Mouse (Mus musculus) cortical plate, adult 2 months (tissue): ENCODE measurements around the gene Ankrd35. TPM values are rescaled to one million over a fixed set of nuclear protein-coding genes. Genes with fewer than 3 reads are reported as not detected.

Experiments
- H3K27ac ChIP-seq: fragments of 200-500 bp; 2 replicates; pipeline ENCODE4 v1.5.1; 2012; ENCODE audit warnings: low read length, control low read depth, inconsistent platforms; ENCODE audit not compliant: insufficient read depth
- H3K4me1 ChIP-seq: fragments of 200-500 bp; 2 replicates; pipeline ENCODE4 v1.6.1; 2011; ENCODE audit warnings: low read length; ENCODE audit not compliant: control insufficient read depth, insufficient read depth
- H3K4me3 ChIP-seq: fragments of 200-500 bp; 2 replicates; pipeline ENCODE4 v1.5.1; 2011; ENCODE audit warnings: mild to moderate bottlenecking, low read length, control low read depth; ENCODE audit not compliant: insufficient read depth
- CTCF ChIP-seq: fragments of 200-500 bp; IDR thresholded peaks from 2 replicates; pipeline ENCODE4 v1.5.1; 2011; ENCODE audit warnings: mild to moderate bottlenecking, control low read depth, low read length; ENCODE audit not compliant: insufficient read depth; ENCODE audit errors: extremely low read depth
- POLR2A ChIP-seq: fragments of 200-500 bp; IDR thresholded peaks from 2 replicates; pipeline ENCODE4 v1.6.1; 2011; ENCODE audit warnings: mild to moderate bottlenecking, low read length, control low read depth; ENCODE audit not compliant: insufficient read depth; ENCODE audit errors: extremely low read depth
- polyA plus RNA-seq: library from polyadenylated mRNA; depleted of rRNA; stranded (reverse); fragments of >200 nt; gene quantifications from 2 replicates; pipeline ENCODE4 v1.2.3, GENCODE M21; 2012

Ankrd35 gene
- polyA plus RNA-seq, 1 experiment: 7.8 TPM

- Histone ChIP-seq H3K27ac (no peak overlapping the region), H3K4me3 (no peak overlapping the region), H3K4me1 (peaks cover 3% of the 10 kb centered on the region; the same call in 1 of the 2 replicates)
- no peak for TF ChIP-seq CTCF
- no peak for TF ChIP-seq POLR2A
Measured at GRCm38 (mm10) chr3:96671519-96671918, 1.6 kb downstream of the Ankrd35 start.

GRCm38 (mm10) chr3:96673514-96673913 lies 3.6 kb downstream of the Ankrd35 start:
- H3K27ac ChIP-seq: no peak overlapping the region
- H3K4me1 ChIP-seq: peaks cover 3% of the 10 kb centered on the region; the same call in 1 of the 2 replicates
- TF ChIP-seq POLR2A (no peak), CTCF (no peak)
- H3K4me3 ChIP-seq: no peak overlapping the region

GRCm38 (mm10) chr3:96674442-96674841 lies 4.5 kb downstream of the Ankrd35 start:
- TF ChIP-seq CTCF (no peak), POLR2A (no peak)
- Histone ChIP-seq H3K27ac (no peak overlapping the region), H3K4me1 (peaks cover 3% of the 10 kb centered on the region), H3K4me3 (no peak overlapping the region)

GRCm38 (mm10) chr3:96675171-96675570 lies 5.2 kb downstream of the Ankrd35 start:
- Histone ChIP-seq H3K4me1 (peaks cover 1% of the 10 kb centered on the region), H3K4me3 (no peak overlapping the region)
- no peak for TF ChIP-seq POLR2A
- no peak for TF ChIP-seq CTCF

GRCm38 (mm10) chr3:96675690-96676089 lies 5.8 kb downstream of the Ankrd35 start:
- H3K4me1 ChIP-seq: no peaks in the 10 kb centered on the region; the same call in 1 of the 2 replicates
- H3K27ac ChIP-seq: no peak overlapping the region
- no peak for TF ChIP-seq CTCF
- no peak for TF ChIP-seq POLR2A
- no peak overlapping the region for H3K4me3 ChIP-seq

More at GRCm38 (mm10) chr3:96675171-96675570, 5.2 kb downstream of the Ankrd35 start:
- no peak overlapping the region for H3K27ac ChIP-seq

- no peaks in the 10 kb centered on the region; the same call in 1 of the 2 replicates for H3K4me1 ChIP-seq
- H3K27ac ChIP-seq: no peak overlapping the region
- no peak overlapping the region for H3K4me3 ChIP-seq
- TF ChIP-seq POLR2A (no peak), CTCF (no peak)
Measured at GRCm38 (mm10) chr3:96678456-96678855, 8.5 kb downstream of the Ankrd35 start.

- Histone ChIP-seq H3K4me3 (no peak overlapping the region), H3K27ac (no peak overlapping the region)
- no peak for TF ChIP-seq CTCF
- no peak for TF ChIP-seq POLR2A
Measured at GRCm38 (mm10) chr3:96679159-96679674, 9.3 kb downstream of the Ankrd35 start.

GRCm38 (mm10) chr3:96680269-96680956 lies 10.5 kb downstream of the Ankrd35 start:
- no peak for TF ChIP-seq CTCF
- TF ChIP-seq POLR2A: no peak
- Histone ChIP-seq H3K4me3 (no peak overlapping the region), H3K4me1 (no peaks in the 10 kb centered on the region; the same call in 1 of the 2 replicates), H3K27ac (no peak overlapping the region)

More at GRCm38 (mm10) chr3:96679159-96679674, 9.3 kb downstream of the Ankrd35 start:
- no peaks in the 10 kb centered on the region; the same call in 1 of the 2 replicates for H3K4me1 ChIP-seq

- Histone ChIP-seq H3K4me1 (no peaks in the 10 kb centered on the region; the same call in 1 of the 2 replicates), H3K4me3 (no peak overlapping the region), H3K27ac (no peak overlapping the region)
- TF ChIP-seq POLR2A (no peak), CTCF (no peak)
Measured at GRCm38 (mm10) chr3:96683496-96683895, 13.6 kb downstream of the Ankrd35 start.
